Mouse (Mus musculus): ENCODE measurements at regions not wholly inside any gene's neighbourhood (a gene's known extent, or its start where the extent isn't known, plus 50 kb on each side); places are given as distances from the start of the nearest gene placed in this dataset.
"Not testable (repeated sequence)": the region's sequence is repeated elsewhere in the genome, so short reads cannot be mapped to it uniquely, and the experiment has no call there.

GRCm38 (mm10) chr1:189584831-189585230, 103.1 kb downstream of the Cenpf start:
- no peak for DNase-seq (ENCODE audit: low spot score in 2 of 2)

- no peak for DNase-seq (ENCODE audit: low spot score in 2 of 2)
Measured at GRCm38 (mm10) chr1:189581427-189581826, 106.5 kb downstream of the Cenpf start.

- DNase-seq (ENCODE audit: low spot score in 2 of 2) = peak in 1 of 2 experiments; percentile 57
Measured at GRCm38 (mm10) chr1:189579358-189579757, 108.5 kb downstream of the Cenpf start.

- DNase-seq (ENCODE audit: low spot score in 2 of 2) = no peak
Measured at GRCm38 (mm10) chr1:189576311-189577002, 111.4 kb downstream of the Cenpf start.

GRCm38 (mm10) chr1:189575525-189576240, 112.2 kb downstream of the Cenpf start:
- DNase-seq (ENCODE audit: low spot score in 2 of 2) = no peak

GRCm38 (mm10) chr1:189566491-189566890, 121.4 kb downstream of the Cenpf start:
- DNase-seq (ENCODE audit: low spot score in 2 of 2) = no peak

- DNase-seq (ENCODE audit: low spot score in 2 of 2) = no peak
Measured at GRCm38 (mm10) chr1:189561831-189562230, 126.1 kb downstream of the Cenpf start.

- no peak for DNase-seq (ENCODE audit: low spot score in 2 of 2)
Measured at GRCm38 (mm10) chr1:189560576-189560975, 127.3 kb downstream of the Cenpf start.

- no peak for DNase-seq (ENCODE audit: low spot score in 2 of 2)
Measured at GRCm38 (mm10) chr1:189550851-189551250, 137.0 kb downstream of the Cenpf start.

- peak in 1 of 2 experiments; percentile 24 for DNase-seq (ENCODE audit: low spot score in 2 of 2)
Measured at GRCm38 (mm10) chr1:189532834-189533233, 130.8 kb upstream of the Kcnk2 start.

GRCm38 (mm10) chr1:189526329-189526728, 124.3 kb upstream of the Kcnk2 start:
- no peak for DNase-seq (ENCODE audit: low spot score in 2 of 2)

- DNase-seq (ENCODE audit: low spot score in 2 of 2) = no peak
Measured at GRCm38 (mm10) chr1:189515476-189515875, 113.4 kb upstream of the Kcnk2 start.

- no peak for DNase-seq (ENCODE audit: low spot score in 2 of 2)
Measured at GRCm38 (mm10) chr1:189513358-189513757, 111.3 kb upstream of the Kcnk2 start.

GRCm38 (mm10) chr1:189507301-189507700, 105.2 kb upstream of the Kcnk2 start:
- DNase-seq (ENCODE audit: low spot score in 2 of 2) = not testable (repeated sequence)

GRCm38 (mm10) chr1:189499703-189500102, 97.6 kb upstream of the Kcnk2 start:
- no peak for DNase-seq (ENCODE audit: low spot score in 2 of 2)

GRCm38 (mm10) chr1:189499141-189499540, 97.1 kb upstream of the Kcnk2 start:
- no peak for DNase-seq (ENCODE audit: low spot score in 2 of 2)

- no peak for DNase-seq (ENCODE audit: low spot score in 2 of 2)
Measured at GRCm38 (mm10) chr1:189497031-189497430, 95.0 kb upstream of the Kcnk2 start.

GRCm38 (mm10) chr1:189495386-189496150, 93.5 kb upstream of the Kcnk2 start:
- DNase-seq (ENCODE audit: low spot score in 2 of 2) = peak; percentile 25 to 62

- no peak for DNase-seq (ENCODE audit: low spot score in 2 of 2)
Measured at GRCm38 (mm10) chr1:189494896-189495295, 92.8 kb upstream of the Kcnk2 start.

- no peak for DNase-seq (ENCODE audit: low spot score in 2 of 2)
Measured at GRCm38 (mm10) chr1:189485336-189485735, 83.3 kb upstream of the Kcnk2 start.

- DNase-seq (ENCODE audit: low spot score in 2 of 2) = no peak
Measured at GRCm38 (mm10) chr1:189483331-189483730, 81.3 kb upstream of the Kcnk2 start.

- no peak for DNase-seq (ENCODE audit: low spot score in 2 of 2)
Measured at GRCm38 (mm10) chr1:189478051-189478450, 76.0 kb upstream of the Kcnk2 start.
